Mouse (Mus musculus) frontal cortex, postnatal 14 days (tissue): Measurements from ENCODE around the gene Tmem191c.

Experiments used
- DNase-seq, 2 experiments: peaks; one replicate each; pipeline ENCODE4 v3.0.0; 2022; ENCODE audit warnings: low spot score in 2 of 2

Gene Tmem191c

GRCm38 (mm10) chr16:17329848-17330570 lies 54.1 kb downstream of the Tmem191c start:
- no peak for DNase-seq

- no peak for DNase-seq
Observed at GRCm38 (mm10) chr16:17331116-17331515, 55.2 kb downstream of the Tmem191c start, which contains the start of gene Serpind1. Serpind1 (plus strand) TSS chr16:17331371.

- no peak for DNase-seq
Observed at GRCm38 (mm10) chr16:17331855-17332254, 56.0 kb downstream of the Tmem191c start.
